ENCODE assay signal across 10 mouse cellular contexts in genomic region chr2:181602367-181602766, GRCm38 (mm10). TPM values are rescaled to one million over a fixed set of nuclear protein-coding genes. Genes with fewer than 3 reads are reported as not detected.
A peak's percentile ranks its signal among the peaks of the same experiment; 100 is the strongest.
DNase-seq lines count a peak whose midpoint lies in the region; ATAC-seq lines count a peak whose summit lies in the region.
"Had no signal": no experiment of that assay in that cellular context is flagged by ENCODE, and none has a peak within 500 bp of the region (broad histone marks: within the 10 kb centered on the region; RNA-seq: fewer than 3 reads in every experiment).

No protein-coding gene starts in this region.

- H3K36me3 ChIP-seq in embryonic facial prominence, embryonic 10.5 days (replicated peaks): peaks cover 6% of the 10 kb centered on the region; the same call in 1 of the 2 replicates
- H3K36me3 ChIP-seq in hindbrain, embryonic 16.5 days (ENCODE audit: control insufficient read depth, insufficient read depth, low read length): no peaks in the 10 kb centered on the region
- H3K36me3 ChIP-seq in midbrain, embryonic 15.5 days (replicated peaks): no peaks in the 10 kb centered on the region

- H3K9me3 ChIP-seq in embryonic facial prominence, embryonic 10.5 days: no peaks in the 10 kb centered on the region
- H3K9me3 ChIP-seq in hindbrain, embryonic 16.5 days (ENCODE audit: control insufficient read depth, low read length): no peaks in the 10 kb centered on the region
- H3K9me3 ChIP-seq in midbrain, embryonic 15.5 days: no peaks in the 10 kb centered on the region

- ATAC-seq in hindbrain, embryonic 16.5 days: no peak
- ATAC-seq in midbrain, embryonic 15.5 days (replicated peaks): no peak

- 77% methylated on average over 4 of the region's 4 CpGs for WGBS in embryonic facial prominence, embryonic 10.5 days
- WGBS in hindbrain, embryonic 16.5 days: 81% methylated on average over 4 of the region's 4 CpGs
- WGBS in midbrain, embryonic 15.5 days: 72% methylated on average over 4 of the region's 4 CpGs

- DNase-seq in kidney, adult 9 months: peak; percentile 4
- DNase-seq in kidney, postnatal 36 days: no peak
- DNase-seq in embryonic facial prominence, embryonic 10.5 days (ENCODE audit: low spot score): no peak
- DNase-seq in embryo, embryonic 9.5 days (ENCODE audit: extremely low spot score): no peak
- no peak for DNase-seq in retina, embryonic 14.5 days (ENCODE audit: low spot score)
- no peak for DNase-seq in thymus, postnatal 14 days
- DNase-seq: lung, postnatal 14 days; right cerebral cortex, postnatal 4 days had no signal

- H3K4me3 ChIP-seq in embryonic facial prominence, embryonic 10.5 days: peak overlapping the region; percentile 80
- H3K4me3 ChIP-seq in hindbrain, embryonic 16.5 days (ENCODE audit: low read length): no peak overlapping the region
- H3K4me3 ChIP-seq in midbrain, embryonic 15.5 days: no peak overlapping the region

- no peak overlapping the region for H3K27ac ChIP-seq in embryonic facial prominence, embryonic 10.5 days (replicated peaks)
- no peak overlapping the region for H3K27ac ChIP-seq in hindbrain, embryonic 16.5 days (ENCODE audit: low read depth, low read length)
- no peak overlapping the region for H3K27ac ChIP-seq in midbrain, embryonic 15.5 days

- H3K4me1 ChIP-seq in embryonic facial prominence, embryonic 10.5 days: peaks cover 39% of the 10 kb centered on the region
- H3K4me1 ChIP-seq in hindbrain, embryonic 16.5 days (ENCODE audit: control insufficient read depth, insufficient read depth, low read depth, low read length): peaks cover 30% of the 10 kb centered on the region
- peaks cover 38% of the 10 kb centered on the region for H3K4me1 ChIP-seq in midbrain, embryonic 15.5 days

- H3K4me2 ChIP-seq in hindbrain, embryonic 16.5 days (ENCODE audit: low read length): peak overlapping the region; percentile 82
- H3K4me2 ChIP-seq in midbrain, embryonic 15.5 days: peak overlapping the region; percentile 66

- no peak overlapping the region for H3K9ac ChIP-seq in hindbrain, embryonic 16.5 days (ENCODE audit: low read depth, low read length)
- no peak overlapping the region for H3K9ac ChIP-seq in midbrain, embryonic 15.5 days

- H3K27me3 ChIP-seq in embryonic facial prominence, embryonic 10.5 days (replicated peaks; ENCODE audit: low read depth, poor library complexity, severe bottlenecking): peaks cover 26% of the 10 kb centered on the region
- no peaks in the 10 kb centered on the region for H3K27me3 ChIP-seq in hindbrain, embryonic 16.5 days (replicated peaks; ENCODE audit: control insufficient read depth, insufficient read depth, low read length)
- H3K27me3 ChIP-seq in midbrain, embryonic 15.5 days (replicated peaks): no peaks in the 10 kb centered on the region

RNA-seq across cellular contexts. Expression of gene Samd10, which starts 3.4 kb away (rescaled TPM):
- polyA plus RNA-seq in embryonic facial prominence, embryonic 10.5 days (2016; fragmentation: Nextera tagmentation; extraction: Ambion mirVana): 24.9 and 25.5 TPM in 2 replicates
- 192 and 201 TPM in 2 replicates for polyA plus RNA-seq in hindbrain, embryonic 16.5 days (2015; fragmentation: Nextera tagmentation; extraction: Ambion mirVana)
- 232 and 239 TPM in 2 replicates for polyA plus RNA-seq in midbrain, embryonic 15.5 days (2015; fragmentation: Nextera tagmentation; extraction: Ambion mirVana)

RNA-seq across cellular contexts. Expression of gene Zfp512b, which starts 9.8 kb away (rescaled TPM):
- 56.0 and 59.1 TPM in 2 replicates for polyA plus RNA-seq in embryonic facial prominence, embryonic 10.5 days (2016; fragmentation: Nextera tagmentation; extraction: Ambion mirVana)
- polyA plus RNA-seq in hindbrain, embryonic 16.5 days (2015; fragmentation: Nextera tagmentation; extraction: Ambion mirVana): 44.9 and 65.1 TPM in 2 replicates
- 97.1 and 111 TPM in 2 replicates for polyA plus RNA-seq in midbrain, embryonic 15.5 days (2015; fragmentation: Nextera tagmentation; extraction: Ambion mirVana)

RNA-seq across cellular contexts. Expression of gene Prpf6, which starts 10.7 kb away (rescaled TPM):
- 77.2 and 82.6 TPM in 2 replicates for polyA plus RNA-seq in embryonic facial prominence, embryonic 10.5 days (2016; fragmentation: Nextera tagmentation; extraction: Ambion mirVana)
- 57.3 and 63.6 TPM in 2 replicates for polyA plus RNA-seq in hindbrain, embryonic 16.5 days (2015; fragmentation: Nextera tagmentation; extraction: Ambion mirVana)
- polyA plus RNA-seq in midbrain, embryonic 15.5 days (2015; fragmentation: Nextera tagmentation; extraction: Ambion mirVana): 68.4 and 69.0 TPM in 2 replicates

RNA-seq across cellular contexts. Expression of gene Uckl1, which starts 17.7 kb away (rescaled TPM):
- polyA plus RNA-seq in embryonic facial prominence, embryonic 10.5 days (2016; fragmentation: Nextera tagmentation; extraction: Ambion mirVana): 41.1 and 41.3 TPM in 2 replicates
- 58.5 and 59.4 TPM in 2 replicates for polyA plus RNA-seq in hindbrain, embryonic 16.5 days (2015; fragmentation: Nextera tagmentation; extraction: Ambion mirVana)
- 77.2 and 81.8 TPM in 2 replicates for polyA plus RNA-seq in midbrain, embryonic 15.5 days (2015; fragmentation: Nextera tagmentation; extraction: Ambion mirVana)

RNA-seq across cellular contexts. Expression of gene Gm29797, which starts 54.5 kb away (rescaled TPM):
- 0.28 TPM in 1 of 2 replicates, not detected in the other for polyA plus RNA-seq in embryonic facial prominence, embryonic 10.5 days (2016; fragmentation: Nextera tagmentation; extraction: Ambion mirVana)
- polyA plus RNA-seq in hindbrain, embryonic 16.5 days (2015; fragmentation: Nextera tagmentation; extraction: Ambion mirVana): not detected in 2 replicates
- not detected in 2 replicates for polyA plus RNA-seq in midbrain, embryonic 15.5 days (2015; fragmentation: Nextera tagmentation; extraction: Ambion mirVana)
